Mouse (Mus musculus) midbrain, postnatal 0 days (tissue): ENCODE data around the gene Man1b1. TPM values are rescaled to one million over a fixed set of nuclear protein-coding genes. Genes with fewer than 3 reads are reported as not detected.

Source experiments
- ATAC-seq: fragments of 200-750 bp; cut with Nextera tagmentation; 2 replicates; pipeline ENCODE4 v1.8.0; 2017; ENCODE audit warnings: moderate number of reproducible peaks, mild to moderate bottlenecking, moderate TSS enrichment, moderate library complexity; ENCODE audit not compliant: low FRiP score
- DNase-seq: peaks from one replicate; pipeline ENCODE4 v3.0.0-alpha.2; 2015; ENCODE audit warnings: low spot score
- H3K27ac ChIP-seq: fragments of 300-500 bp; sonication (generic); 2 replicates; pipeline ENCODE4 v1.5.1; 2014; ENCODE audit warnings: low read depth, mild to moderate bottlenecking, low read length, mixed read lengths
- H3K27me3 ChIP-seq: fragments of 300-500 bp; sonication (generic); 2 replicates; pipeline ENCODE4 v1.6.1; 2014; ENCODE audit warnings: low read length, control low read depth, mixed read lengths; ENCODE audit not compliant: insufficient read depth
- H3K36me3 ChIP-seq: fragments of 300-500 bp; sonication (generic); 2 replicates; pipeline ENCODE4 v1.6.1; 2014; ENCODE audit warnings: low read length, control low read depth, mixed read lengths; ENCODE audit not compliant: insufficient read depth
- H3K4me1 ChIP-seq: fragments of 300-500 bp; sonication (generic); 2 replicates; pipeline ENCODE4 v1.6.1; 2014; ENCODE audit warnings: mild to moderate bottlenecking, control low read depth, antibody characterized with exemption, low read length, mixed read lengths; ENCODE audit not compliant: insufficient read depth
- H3K4me2 ChIP-seq: fragments of 300-500 bp; sonication (generic); 2 replicates; pipeline ENCODE4 v1.6.1; 2014; ENCODE audit warnings: low read depth, mild to moderate bottlenecking, low read length, mixed read lengths; ENCODE audit not compliant: poor library complexity, severe bottlenecking
- H3K4me3 ChIP-seq: fragments of 300-500 bp; sonication (generic); 2 replicates; pipeline ENCODE4 v1.5.1; 2014; ENCODE audit warnings: low read depth, mild to moderate bottlenecking, low read length, moderate library complexity
- H3K9ac ChIP-seq: fragments of 300-500 bp; sonication (generic); replicated peaks from 2 replicates; pipeline ENCODE4 v1.6.1; 2014; ENCODE audit warnings: mild to moderate bottlenecking, low read length, moderate library complexity, mixed read lengths; ENCODE audit not compliant: poor library complexity, severe bottlenecking
- H3K9me3 ChIP-seq: fragments of 300-500 bp; sonication (generic); 2 replicates; pipeline ENCODE4 v1.6.1; 2016; ENCODE audit warnings: low read length, control low read depth
- CTCF ChIP-seq: IDR thresholded peaks from 2 replicates; pipeline ENCODE4 v1.5.1; 2016; ENCODE audit warnings: antibody characterized with exemption, mild to moderate bottlenecking
- WGBS: fragments of 180-500 bp; shearing (Covaris S2); extraction: QIAGEN DNeasy Blood & Tissue Kit; methylation state at CpG from one replicate; pipeline ENCODE4 v1.1.7; 2014; 5-methylcytosine and 5-hydroxymethylcytosine counted together
- polyA plus RNA-seq: library from polyadenylated mRNA; unstranded; fragments of >200 nt; fragmentation: Nextera tagmentation; extraction: Ambion mirVana; gene quantifications from 2 replicates; pipeline ENCODE4 v1.2.1, GENCODE M21; 2015
- total RNA-seq: library from RNA; depleted of rRNA; stranded (reverse); fragments of >200 nt; gene quantifications from 2 replicates; pipeline ENCODE4 v1.2.3, GENCODE M21; 2014

Man1b1 gene
- total and polyA plus RNA-seq, 2 experiments from 2014 or later, result 53.1 to 60.0 TPM

GRCm38 (mm10) chr2:25363478-25364178, 31.5 kb downstream of the Man1b1 start:
- no peak for TF ChIP-seq CTCF
- WGBS, result 71% methylated on average over 13 of the region's 13 CpGs
- Histone ChIP-seq H3K27ac (no peak overlapping the region), H3K27me3 (peaks cover 20% of the 10 kb centered on the region), H3K36me3 (no peaks in the 10 kb centered on the region), H3K4me2 (no peak overlapping the region), H3K4me3 (no peak overlapping the region), H3K4me1 (no peaks in the 10 kb centered on the region), H3K9me3 (no peaks in the 10 kb centered on the region), H3K9ac (no peak overlapping the region)
- ATAC-seq (no peak), DNase-seq (no peak)

GRCm38 (mm10) chr2:25364313-25364712, 32.2 kb downstream of the Man1b1 start:
- H3K36me3 ChIP-seq, result no peaks in the 10 kb centered on the region
- 87% methylated on average over 4 of the region's 4 CpGs for WGBS
- ATAC-seq, result no peak
- H3K27me3 ChIP-seq, result peaks cover 20% of the 10 kb centered on the region
- H3K4me3 ChIP-seq, result 0 out of 2 replicates have a peak overlapping the region, but pooled peaks have one; percentile 54
- no peaks in the 10 kb centered on the region for H3K9me3 ChIP-seq
- TF ChIP-seq CTCF, result no peak
- H3K27ac ChIP-seq, result no peak overlapping the region
- H3K4me2 ChIP-seq, result peak overlapping the region; percentile 96; the same call in 1 of the 2 replicates
- no peak overlapping the region for H3K9ac ChIP-seq
- no peaks in the 10 kb centered on the region for H3K4me1 ChIP-seq
- DNase-seq, result no peak

GRCm38 (mm10) chr2:25364761-25365090, 32.6 kb downstream of the Man1b1 start:
- Histone ChIP-seq H3K4me3 (peak overlapping the region; percentile 54), H3K27me3 (peaks cover 20% of the 10 kb centered on the region), H3K9me3 (no peaks in the 10 kb centered on the region), H3K9ac (peak overlapping the region; percentile 62; the same call in 1 of the 2 replicates), H3K4me2 (peak overlapping the region; percentile 96), H3K4me1 (no peaks in the 10 kb centered on the region), H3K36me3 (no peaks in the 10 kb centered on the region), H3K27ac (no peak overlapping the region)
- DNase-seq (no peak), ATAC-seq (peak; percentile 18; the same call in 1 of the 2 replicates)
- TF ChIP-seq CTCF, result no peak
- 37% methylated on average over 9 of the region's 9 CpGs for WGBS

GRCm38 (mm10) chr2:25365091-25365761, 33.1 kb downstream of the Man1b1 start, which contains the start of gene Uap1l1:
Uap1l1 (minus strand) TSS chr2:25365682.
- no peaks in the 10 kb centered on the region for H3K9me3 ChIP-seq
- peak within 1 kb of the TSS; percentile 96 for H3K4me2 ChIP-seq
- no peaks in the 10 kb centered on the region for H3K36me3 ChIP-seq
- WGBS, result under 1% methylated on average over 54 of the region's 54 CpGs
- H3K4me1 ChIP-seq, result no peaks in the 10 kb centered on the region
- ATAC-seq (peak; percentile 67), DNase-seq (peak; percentile 59)
- no peak within 1 kb of the TSS for H3K27ac ChIP-seq
- H3K4me3 ChIP-seq, result peak within 1 kb of the TSS; percentile 54
- H3K9ac ChIP-seq, result peak within 1 kb of the TSS; percentile 62
- no peak for TF ChIP-seq CTCF
- peaks cover 20% of the 10 kb centered on the region for H3K27me3 ChIP-seq

- ATAC-seq (no peak), DNase-seq (no peak)
- Histone ChIP-seq H3K9me3 (no peaks in the 10 kb centered on the region), H3K4me3 (no peak overlapping the region), H3K27ac (no peak overlapping the region), H3K36me3 (no peaks in the 10 kb centered on the region), H3K4me1 (0 out of 2 replicates have a peak, but pooled peaks cover 5% of the 10 kb centered on the region), H3K27me3 (peaks cover 6% of the 10 kb centered on the region), H3K9ac (no peak overlapping the region), H3K4me2 (no peak overlapping the region)
- no peak for TF ChIP-seq CTCF
- 93% methylated on average over 3 of the region's 3 CpGs for WGBS
These were observed 37.9 kb downstream of the Man1b1 start for GRCm38 (mm10) chr2:25369996-25370395.
